8 mouse cellular contexts compared by ENCODE assay signal in genomic region chr14:11161751-11162231, GRCm38 (mm10). TPM values are rescaled to one million over a fixed set of nuclear protein-coding genes. Genes with fewer than 3 reads are reported as not detected.
DNase-seq lines count a peak whose midpoint lies in the region; ATAC-seq and TF ChIP-seq lines count a peak whose summit lies in the region.

Gene Fhit, minus strand, starts transcription at chr14:11162035.

- 1% methylated on average over 28 of the region's 28 CpGs for WGBS in liver, postnatal 0 days (ENCODE audit: insufficient replicate concordance)
- WGBS in neural tube, embryonic 15.5 days: under 1% methylated on average over 28 of the region's 28 CpGs

- H3K9ac ChIP-seq in liver, postnatal 0 days (replicated peaks): peak within 1 kb of the TSS; percentile 76
- peak within 1 kb of the TSS; percentile 58 for H3K9ac ChIP-seq in neural tube, embryonic 15.5 days (replicated peaks)

- no peak for TF ChIP-seq CTCF in liver, postnatal 0 days (IDR thresholded peaks at IDR 0.05; ENCODE audit: low read depth)
- no peak for TF ChIP-seq CTCF in testis, adult 2 months (IDR thresholded peaks at IDR 0.05; ENCODE audit: control insufficient read depth, insufficient read depth, insufficient replicate concordance, low read depth, low read length)

- H3K4me2 ChIP-seq in liver, postnatal 0 days (ENCODE audit: low read depth, low read length): peak within 1 kb of the TSS; percentile 85
- H3K4me2 ChIP-seq in neural tube, embryonic 15.5 days: peak within 1 kb of the TSS; percentile 87

- no peaks in the 10 kb centered on the region for H3K27me3 ChIP-seq in liver, postnatal 0 days (ENCODE audit: insufficient read depth, low read length)
- no peaks in the 10 kb centered on the region for H3K27me3 ChIP-seq in neural tube, embryonic 15.5 days (replicated peaks)
- no peaks in the 10 kb centered on the region for H3K27me3 ChIP-seq in testis, adult 2 months (ENCODE audit: control insufficient read depth, insufficient read depth, low read length)

- DNase-seq in MN1 (ENCODE audit: low spot score): peak; percentile 88
- DNase-seq in cerebellum, adult 9-10 months: peak; percentile 96
- DNase-seq in heart, postnatal 4 days: peak; percentile 93
- DNase-seq in layer of hippocampus, adult 18-20 months (ENCODE audit: low spot score in 2 of 2): peak; percentile 88 to 95
- DNase-seq in liver, postnatal 0 days: peak; percentile 79

- H3K36me3 ChIP-seq in liver, postnatal 0 days (replicated peaks; ENCODE audit: insufficient read depth, low read length): no peaks in the 10 kb centered on the region
- H3K36me3 ChIP-seq in neural tube, embryonic 15.5 days: no peaks in the 10 kb centered on the region
- H3K36me3 ChIP-seq in testis, adult 2 months (ENCODE audit: control insufficient read depth, insufficient read depth, low read length): no peaks in the 10 kb centered on the region

- peak; percentile 92 for ATAC-seq in frontal cortex, adult (ENCODE audit: low TSS enrichment)
- ATAC-seq in liver, postnatal 0 days: peak; percentile 92
- ATAC-seq in neural tube, embryonic 15.5 days (ENCODE audit: low FRiP score): peak; percentile 98

- 0 out of 2 replicates have a peak, but pooled peaks have one; percentile 22 for TF ChIP-seq EP300 in liver, postnatal 0 days (IDR thresholded peaks at IDR 0.05; ENCODE audit: low read depth)

- TF ChIP-seq POLR2A in testis, adult 2 months (IDR thresholded peaks at IDR 0.05; ENCODE audit: control insufficient read depth, low read depth, low read length): 0 out of 2 replicates have a peak, but pooled peaks have one; percentile 23

- no peaks in the 10 kb centered on the region for H3K9me3 ChIP-seq in liver, postnatal 0 days (ENCODE audit: low read length)
- H3K9me3 ChIP-seq in neural tube, embryonic 15.5 days (replicated peaks): no peaks in the 10 kb centered on the region

- peak within 1 kb of the TSS; percentile 85 for H3K27ac ChIP-seq in liver, postnatal 0 days (ENCODE audit: low read depth)
- peak within 1 kb of the TSS; percentile 58 for H3K27ac ChIP-seq in neural tube, embryonic 15.5 days (replicated peaks)
- H3K27ac ChIP-seq in testis, adult 2 months (ENCODE audit: control insufficient read depth, insufficient read depth, low read depth, low read length): 0 out of 2 replicates have a peak within 1 kb of the TSS, but pooled peaks have one; percentile 26

- peak within 1 kb of the TSS; percentile 62 for H3K4me3 ChIP-seq in liver, postnatal 0 days (ENCODE audit: low read depth, low read length)
- peak within 1 kb of the TSS; percentile 54 for H3K4me3 ChIP-seq in neural tube, embryonic 15.5 days (replicated peaks)
- H3K4me3 ChIP-seq in testis, adult 2 months (ENCODE audit: control insufficient read depth, low read depth, low read length): peak within 1 kb of the TSS; percentile 87

- H3K4me1 ChIP-seq in liver, postnatal 0 days (ENCODE audit: insufficient read depth): 0 out of 2 replicates have a peak, but pooled peaks cover 2% of the 10 kb centered on the region
- H3K4me1 ChIP-seq in neural tube, embryonic 15.5 days: peaks cover 15% of the 10 kb centered on the region
- peaks cover 8% of the 10 kb centered on the region for H3K4me1 ChIP-seq in testis, adult 2 months (ENCODE audit: control insufficient read depth, insufficient read depth, low read length)

RNA-seq across cellular contexts. Expression of gene Fhit, which starts in this region (rescaled TPM):
- total RNA-seq in heart, postnatal 4 days (2021): 1 to 10 TPM; 3.2 to 3.8 TPM
- total RNA-seq in layer of hippocampus, adult 18-20 months (2021): 1 to 10 TPM; 4.0 to 5.5 TPM
- polyA plus RNA-seq in liver, postnatal 0 days (2015; fragmentation: Nextera tagmentation; extraction: Ambion mirVana): 7.9 and 8.1 TPM in 2 replicates
- polyA plus RNA-seq in neural tube, embryonic 15.5 days (2015; fragmentation: Nextera tagmentation; extraction: Ambion mirVana): 6.8 and 7.5 TPM in 2 replicates
- 2.0 and 2.1 TPM in 2 replicates for polyA plus RNA-seq in testis, adult 2 months (2012; rRNA removed)

Comparison
In these comparisons a context has a peak if more than half of its experiments do, and no peak if none do; other contexts are left out.
1. Peak in every context shown above with its lines: DNase-seq, ATAC-seq, H3K4me3 ChIP-seq and H3K27ac ChIP-seq.
2. H3K27ac ChIP-seq: peak in every context shown above with its lines; median percentile 85 in liver, postnatal 0 days; 58 in neural tube, embryonic 15.5 days; 26 in testis, adult 2 months.